16 mouse cellular contexts compared by ENCODE assay signal in genomic region chr12:33174675-33175357, GRCm38 (mm10). TPM values are rescaled to one million over a fixed set of nuclear protein-coding genes. Genes with fewer than 3 reads are reported as not detected.
DNase-seq lines count a peak whose midpoint lies in the region; ATAC-seq and TF ChIP-seq lines count a peak whose summit lies in the region.
"Had no signal": no experiment of that assay in that cellular context is flagged by ENCODE, and none has a peak within 500 bp of the region (broad histone marks: within the 10 kb centered on the region; RNA-seq: fewer than 3 reads in every experiment).

No protein-coding gene starts in this region.

- intact Hi-C loops in gastrocnemius, adult 2 months (cut with DNase I): no loop called here
- intact Hi-C loops in gastrocnemius, postnatal 36 days (cut with DNase I): no loop called here

- peaks cover 58% of the 10 kb centered on the region for H3K79me2 ChIP-seq in CH12.LX (replicated peaks; ENCODE audit: control insufficient read depth, extremely low read depth, insufficient read depth, poor library complexity, severe bottlenecking)

- peak overlapping the region; percentile 90 for H3K27ac ChIP-seq in gastrocnemius, adult 2 months
- H3K27ac ChIP-seq in liver, embryonic 12.5 days: no peak overlapping the region
- H3K27ac ChIP-seq in liver, embryonic 11.5 days (ENCODE audit: low read depth, low read length): no peak overlapping the region
- H3K27ac ChIP-seq in CH12.LX (ENCODE audit: insufficient read depth, low read depth): peak overlapping the region; percentile 96
- no peak overlapping the region for H3K27ac ChIP-seq in neural tube, embryonic 12.5 days
- H3K27ac ChIP-seq: liver, embryonic 15.5 days had no signal

- dilution Hi-C loops in CH12.LX (cut with MboI; ENCODE audit: extremely low pct_ligation_motif_present, extremely low pct_unique_long_range_greater_than_20kb, low sequenced_read_pairs): no loop called here

- DNase-seq in gastrocnemius, adult 2 months: no peak
- no peak for DNase-seq in gastrocnemius, postnatal 36 days
- no peak for DNase-seq in liver, embryonic 11.5 days (ENCODE audit: low spot score)
- DNase-seq in CH12.LX (ENCODE audit: extremely low read depth): no peak
- DNase-seq in frontal cortex, postnatal 25 days (ENCODE audit: low spot score in 2 of 2): no peak
- no peak for DNase-seq in adrenal gland, postnatal 14 days
- DNase-seq: adrenal gland, adult 2 months; cerebellum, postnatal 14 days; gastrocnemius, postnatal 25 days; lung, postnatal 36 days; spleen, adult 18-20 months had no signal

- TF ChIP-seq RAD21 in CH12.LX (IDR thresholded peaks at IDR 0.05; ENCODE audit: low read depth, low read length): no peak; the same call in 1 of the 2 replicates

- no peak overlapping the region for H3K4me2 ChIP-seq in liver, embryonic 12.5 days
- no peak overlapping the region for H3K4me2 ChIP-seq in liver, embryonic 11.5 days
- H3K4me2 ChIP-seq in CH12.LX (ENCODE audit: insufficient read depth, low read depth, poor library complexity, severe bottlenecking): peak overlapping the region; percentile 89
- no peak overlapping the region for H3K4me2 ChIP-seq in neural tube, embryonic 12.5 days (replicated peaks)

- no peak for TF ChIP-seq EP300 in CH12.LX (IDR thresholded peaks at IDR 0.05; ENCODE audit: low read length)

- no peak overlapping the region for H3K9ac ChIP-seq in liver, embryonic 12.5 days
- no peak overlapping the region for H3K9ac ChIP-seq in liver, embryonic 11.5 days (ENCODE audit: low read depth, low read length)
- peak overlapping the region; percentile 68; the same call in 1 of the 2 replicates for H3K9ac ChIP-seq in CH12.LX (ENCODE audit: insufficient read depth, low read depth)
- 0 out of 2 replicates have a peak overlapping the region, but pooled peaks have one; percentile 29 for H3K9ac ChIP-seq in neural tube, embryonic 12.5 days
- H3K9ac ChIP-seq: embryonic facial prominence, embryonic 15.5 days; liver, embryonic 15.5 days had no signal

- peak overlapping the region; percentile 63; the same call in 1 of the 2 replicates for H3K4me3 ChIP-seq in gastrocnemius, adult 2 months
- H3K4me3 ChIP-seq in liver, embryonic 12.5 days: no peak overlapping the region
- no peak overlapping the region for H3K4me3 ChIP-seq in liver, embryonic 11.5 days (ENCODE audit: low read depth, low read length)
- peak overlapping the region in 2 of 3 experiments; percentile 7 to 25 for H3K4me3 ChIP-seq in CH12.LX (replicated peaks in 1 of 3; ENCODE audit: low read depth in 2 of 3, low read length in 2 of 3, poor library complexity in 1 of 3)
- no peak overlapping the region for H3K4me3 ChIP-seq in neural tube, embryonic 12.5 days

- peaks cover 3% of the 10 kb centered on the region; the same call in 1 of the 2 replicates for H3K36me3 ChIP-seq in liver, embryonic 12.5 days
- H3K36me3 ChIP-seq in liver, embryonic 11.5 days (ENCODE audit: control insufficient read depth, insufficient read depth, low read length): no peaks in the 10 kb centered on the region
- peaks cover 0 to 34% of the 10 kb centered on the region in 2 experiments for H3K36me3 ChIP-seq in CH12.LX (replicated peaks in 1 of 2; ENCODE audit: control insufficient read depth in 1 of 2, insufficient read depth in 1 of 2, low read length in 1 of 2)
- H3K36me3 ChIP-seq in neural tube, embryonic 12.5 days: no peaks in the 10 kb centered on the region
- H3K36me3 ChIP-seq: embryonic facial prominence, embryonic 15.5 days; liver, embryonic 15.5 days had no signal

- in situ Hi-C loops in CH12.LX (cut with MboI; ENCODE audit: low pct_ligation_motif_present, low pct_unique_long_range_greater_than_20kb, low sequenced_read_pairs): no loop called here

- H3K4me1 ChIP-seq in liver, embryonic 12.5 days: peaks cover 31% of the 10 kb centered on the region
- H3K4me1 ChIP-seq in liver, embryonic 11.5 days (replicated peaks; ENCODE audit: control insufficient read depth, insufficient read depth, low read length): peaks cover 7% of the 10 kb centered on the region
- peaks cover 51 to 96% of the 10 kb centered on the region in 2 experiments for H3K4me1 ChIP-seq in CH12.LX (ENCODE audit: control insufficient read depth in 1 of 2, insufficient read depth in 2 of 2)
- peaks cover 33% of the 10 kb centered on the region for H3K4me1 ChIP-seq in neural tube, embryonic 12.5 days

- peak; percentile 14; the same call in 1 of the 2 replicates for ATAC-seq in liver, embryonic 12.5 days
- ATAC-seq in liver, embryonic 11.5 days (replicated peaks; ENCODE audit: low FRiP score): no peak
- peak; percentile 31; the same call in 1 of the 2 replicates for ATAC-seq in neural tube, embryonic 12.5 days (ENCODE audit: low FRiP score, low read depth)

- WGBS in liver, embryonic 12.5 days (ENCODE audit: insufficient replicate concordance): 71% methylated on average over 10 of the region's 10 CpGs
- WGBS in liver, embryonic 11.5 days: 66% methylated on average over 10 of the region's 10 CpGs
- WGBS in neural tube, embryonic 12.5 days: 68% methylated on average over 10 of the region's 10 CpGs

- TF ChIP-seq CTCF in gastrocnemius, adult 2 months (IDR thresholded peaks at IDR 0.05): no peak
- TF ChIP-seq CTCF in CH12.LX (conservative IDR thresholded peaks at IDR 0.05 in 1 of 2, IDR thresholded peaks at IDR 0.05 in 1 of 2; ENCODE audit: low read depth in 2 of 2, low read length in 2 of 2): peak in 1 of 2 experiments; percentile 15; a peak in 1 of 4 replicates

- no peaks in the 10 kb centered on the region for H3K9me3 ChIP-seq in liver, embryonic 12.5 days (replicated peaks)
- H3K9me3 ChIP-seq in liver, embryonic 11.5 days (ENCODE audit: control insufficient read depth, low read length): no peaks in the 10 kb centered on the region
- no peaks in the 10 kb centered on the region for H3K9me3 ChIP-seq in CH12.LX (replicated peaks; ENCODE audit: low read length)
- H3K9me3 ChIP-seq in neural tube, embryonic 12.5 days: no peaks in the 10 kb centered on the region
- H3K9me3 ChIP-seq: embryonic facial prominence, embryonic 15.5 days; liver, embryonic 15.5 days had no signal

- TF ChIP-seq POLR2A in CH12.LX (IDR thresholded peaks at IDR 0.05; ENCODE audit: low read depth, low read length): 0 out of 2 replicates have a peak, but pooled peaks have one; percentile 26

- H3K27me3 ChIP-seq in liver, embryonic 12.5 days (replicated peaks): peaks cover 6% of the 10 kb centered on the region; the same call in 1 of the 2 replicates
- H3K27me3 ChIP-seq in liver, embryonic 11.5 days (replicated peaks; ENCODE audit: control insufficient read depth, insufficient read depth, low read length): no peaks in the 10 kb centered on the region
- no peaks in the 10 kb centered on the region for H3K27me3 ChIP-seq in CH12.LX (replicated peaks)
- no peaks in the 10 kb centered on the region for H3K27me3 ChIP-seq in neural tube, embryonic 12.5 days (replicated peaks)
- H3K27me3 ChIP-seq: embryonic facial prominence, embryonic 15.5 days; liver, embryonic 15.5 days; Patski had no signal

TF ChIP-seq in CH12.LX, 34 proteins besides CTCF, POLR2A, EP300 and RAD21 (continues in another document):
- TF ChIP-seq UBTF (IDR thresholded peaks at IDR 0.05; ENCODE audit: low read depth, low read length) (no peak), MAX (IDR thresholded peaks at IDR 0.05; ENCODE audit: low read length) (peak; percentile 68), ELF1 (IDR thresholded peaks at IDR 0.05; ENCODE audit: low read depth, low read length) (no peak), TBP (conservative IDR thresholded peaks at IDR 0.05; ENCODE audit: low read depth, low read length) (no peak), ETS1 (conservative IDR thresholded peaks at IDR 0.05; ENCODE audit: low read depth, low read length) (no peak; the same call in 1 of the 2 replicates), MXI1 (IDR thresholded peaks at IDR 0.05; ENCODE audit: low read depth, low read length) (peak; percentile 64; the same call in 1 of the 2 replicates), SIN3A (IDR thresholded peaks at IDR 0.05; ENCODE audit: low read length) (peak; percentile 21; the same call in 1 of the 2 replicates), MAZ (IDR thresholded peaks at IDR 0.05; ENCODE audit: low read depth, low read length) (0 out of 2 replicates have a peak, but pooled peaks have one; percentile 35), MEF2A (IDR thresholded peaks at IDR 0.05; ENCODE audit: borderline replicate concordance, low read depth, low read length) (peak; percentile 12; the same call in 1 of the 2 replicates), ZNF384 (IDR thresholded peaks at IDR 0.05; ENCODE audit: low read depth, low read length) (no peak), KAT2A (IDR thresholded peaks at IDR 0.05; ENCODE audit: insufficient replicate concordance, low read length) (no peak), ZMIZ1 (IDR thresholded peaks at IDR 0.05; ENCODE audit: low read depth, low read length) (no peak), POLR2AphosphoS2 (IDR thresholded peaks at IDR 0.05; ENCODE audit: low read depth, low read length) (no peak), USF1 (IDR thresholded peaks at IDR 0.05; ENCODE audit: low read depth, low read length) (peak; percentile 60), TCF12 (IDR thresholded peaks at IDR 0.05; ENCODE audit: low read depth, low read length) (no peak), MAFK (IDR thresholded peaks at IDR 0.05; ENCODE audit: insufficient replicate concordance, low read length) (no peak), CHD1 (IDR thresholded peaks at IDR 0.05; ENCODE audit: low read depth, low read length) (peak; percentile 80), ZKSCAN1 (IDR thresholded peaks at IDR 0.05; ENCODE audit: borderline replicate concordance, low read depth, low read length) (no peak), NRF1 (IDR thresholded peaks at IDR 0.05; ENCODE audit: low read depth, low read length) (no peak), JUN (IDR thresholded peaks at IDR 0.05; ENCODE audit: insufficient read depth, low read depth, low read length) (no peak), ZC3H11A (IDR thresholded peaks at IDR 0.05; ENCODE audit: low read depth, low read length) (no peak), USF2 (conservative IDR thresholded peaks at IDR 0.05; ENCODE audit: low read depth, low read length) (peak; percentile 61), MYC (IDR thresholded peaks at IDR 0.05; ENCODE audit: low read depth, low read length) (peak; percentile 77)

RNA-seq across cellular contexts. Expression of gene Atxn7l1, which starts 27.3 kb away (rescaled TPM):
- 10 to 100 TPM; 20.4 to 23.9 TPM for total RNA-seq in gastrocnemius, adult 2 months (2021)
- total RNA-seq in gastrocnemius, postnatal 36 days (2021): 10 to 100 TPM; 15.4 to 16.0 TPM
- 16.9 and 17.1 TPM in 2 replicates for polyA plus RNA-seq in liver, embryonic 12.5 days (2016; fragmentation: Nextera tagmentation; extraction: Ambion mirVana)
- polyA plus RNA-seq in liver, embryonic 11.5 days (2014; fragmentation: Nextera tagmentation; extraction: Ambion mirVana): 28.5 and 28.9 TPM in 2 replicates
- total RNA-seq in CH12.LX (2012; rRNA removed) (8.6 and 9.7 TPM in 2 replicates), CH12.LX (2014; rRNA removed) (8.2 and 9.0 TPM in 2 replicates)
- 51.3 and 55.7 TPM in 2 replicates for polyA plus RNA-seq in CH12.LX (2012; ENCODE audit: insufficient read length, low read depth)
- 13.4 and 16.6 TPM in 2 replicates for polyA plus RNA-seq in neural tube, embryonic 12.5 days (2016; fragmentation: Nextera tagmentation; extraction: Ambion mirVana)
- total RNA-seq in adrenal gland, postnatal 14 days (2021): 26.0 and 27.3 TPM in 2 replicates

Comparison
In these comparisons a context has a peak if more than half of its experiments do, and no peak if none do; other contexts are left out.
1. H3K27ac ChIP-seq: peak in gastrocnemius, adult 2 months (single experiment) and CH12.LX (single experiment); none in liver, embryonic 12.5 days (single experiment), liver, embryonic 11.5 days (single experiment) and neural tube, embryonic 12.5 days (single experiment).
2. H3K4me3 ChIP-seq: peak in gastrocnemius, adult 2 months (single experiment) and CH12.LX (2 of 3); none in liver, embryonic 12.5 days (single experiment), liver, embryonic 11.5 days (single experiment) and neural tube, embryonic 12.5 days (single experiment).
3. H3K9ac ChIP-seq: peak in CH12.LX (single experiment) and neural tube, embryonic 12.5 days (single experiment); none in liver, embryonic 12.5 days (single experiment) and liver, embryonic 11.5 days (single experiment).